Mouse (Mus musculus): ENCODE measurements around the gene Alg10b. TPM values are rescaled to one million over a fixed set of nuclear protein-coding genes. Genes with fewer than 3 reads are reported as not detected.

Gene Alg10b
- polyA plus RNA-seq, 1 experiment from 2014 or later, result 63.8 TPM

DNA sequence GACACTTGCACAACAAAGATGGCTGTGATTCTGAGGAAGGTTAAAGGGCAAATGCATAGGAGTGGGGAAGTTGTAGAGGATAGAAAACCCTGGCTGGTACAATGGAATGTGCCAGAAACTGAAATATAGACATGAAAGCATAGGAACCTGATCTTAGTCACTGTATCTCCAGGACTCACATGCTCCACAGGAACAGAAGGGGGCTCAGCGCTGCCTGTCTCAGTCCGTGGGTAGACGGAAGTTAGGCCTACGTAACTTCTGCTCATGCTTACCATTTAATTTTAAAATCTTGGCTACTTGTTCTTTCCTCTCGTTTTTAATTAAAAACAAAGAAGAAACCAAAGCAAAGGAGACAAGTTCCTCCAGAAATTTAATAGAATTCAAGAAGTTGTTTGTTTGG is 20.0 kb downstream of the Alg10b start:
- no peak overlapping the region for H3K27ac ChIP-seq (replicated peaks; ENCODE audit: low read depth, low read length)
- DNase-seq (no peak), ATAC-seq (ENCODE audit: low FRiP score, low TSS enrichment) (no peak)
- no peak overlapping the region for H3K4me2 ChIP-seq (ENCODE audit: low read length)
- no peaks in the 10 kb centered on the region for H3K27me3 ChIP-seq (ENCODE audit: control insufficient read depth, insufficient read depth, low read length)
- H3K36me3 ChIP-seq (ENCODE audit: control insufficient read depth, insufficient read depth, low read length), result no peaks in the 10 kb centered on the region
- 90% methylated on average over 5 of the region's 5 CpGs for WGBS
- H3K4me3 ChIP-seq (replicated peaks; ENCODE audit: low read depth, low read length), result no peak overlapping the region
- no peaks in the 10 kb centered on the region for H3K9me3 ChIP-seq (ENCODE audit: control insufficient read depth, low read length)
- H3K9ac ChIP-seq (replicated peaks; ENCODE audit: low read length), result no peak overlapping the region
- no peaks in the 10 kb centered on the region for H3K4me1 ChIP-seq (ENCODE audit: control insufficient read depth, insufficient read depth, low read length)

DNA sequence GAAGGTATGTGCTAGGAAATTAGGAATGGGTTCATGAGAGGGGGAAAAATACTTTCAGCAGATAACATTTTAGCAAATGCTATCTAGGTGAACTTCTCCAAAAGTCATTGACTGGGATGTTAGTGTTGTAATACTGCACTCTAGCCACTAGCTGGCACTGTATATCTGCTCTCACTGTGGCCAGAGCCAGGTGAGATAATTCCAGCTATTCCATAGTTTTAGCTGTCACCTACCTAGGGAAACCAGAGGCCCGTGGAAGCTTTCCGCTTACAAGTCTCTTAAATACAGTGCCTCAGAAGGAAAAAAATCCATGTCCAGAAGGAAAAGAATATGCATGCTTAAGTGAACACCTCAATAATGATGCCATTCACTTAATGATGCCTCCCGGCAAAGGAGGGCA is 25.6 kb downstream of the Alg10b start:
- no peak overlapping the region for H3K27ac ChIP-seq (replicated peaks; ENCODE audit: low read depth, low read length)
- 36% methylated on average over 3 of the region's 3 CpGs for WGBS
- H3K4me2 ChIP-seq (ENCODE audit: low read length), result no peak overlapping the region
- H3K36me3 ChIP-seq (ENCODE audit: control insufficient read depth, insufficient read depth, low read length), result no peaks in the 10 kb centered on the region
- H3K4me1 ChIP-seq (ENCODE audit: control insufficient read depth, insufficient read depth, low read length), result no peaks in the 10 kb centered on the region
- peak; percentile 87 for DNase-seq
- no peaks in the 10 kb centered on the region for H3K27me3 ChIP-seq (ENCODE audit: control insufficient read depth, insufficient read depth, low read length)
- no peak overlapping the region for H3K9ac ChIP-seq (replicated peaks; ENCODE audit: low read length)
- no peak for ATAC-seq (ENCODE audit: low FRiP score, low TSS enrichment)
- H3K4me3 ChIP-seq (replicated peaks; ENCODE audit: low read depth, low read length), result no peak overlapping the region
- no peaks in the 10 kb centered on the region for H3K9me3 ChIP-seq (ENCODE audit: control insufficient read depth, low read length)

DNA sequence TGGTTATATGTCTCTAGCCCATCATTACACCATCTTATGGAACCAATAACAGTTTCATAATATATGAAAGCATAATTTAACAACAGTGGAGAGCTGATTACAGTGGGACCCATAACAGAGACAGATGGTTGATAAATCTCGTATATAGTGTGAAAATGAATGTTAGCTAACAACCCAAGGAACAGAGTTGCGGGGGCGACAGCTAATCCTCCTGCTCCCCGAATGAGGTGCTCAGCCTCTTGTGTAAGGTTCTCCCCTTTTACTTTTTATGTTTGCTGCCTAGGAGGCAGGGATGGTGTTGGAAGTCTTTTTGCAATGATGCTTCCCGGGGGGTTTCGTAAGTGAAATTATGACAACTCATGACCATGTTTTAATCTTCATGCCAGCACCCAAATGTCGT is 58.8 kb downstream of the Alg10b start:
- H3K27ac ChIP-seq (replicated peaks; ENCODE audit: low read depth, low read length), result no peak overlapping the region
- 90% methylated on average over 7 of the region's 7 CpGs for WGBS
- no peaks in the 10 kb centered on the region for H3K4me1 ChIP-seq (ENCODE audit: control insufficient read depth, insufficient read depth, low read length)
- no peak for ATAC-seq (ENCODE audit: low FRiP score, low TSS enrichment)
- no peak overlapping the region for H3K4me3 ChIP-seq (replicated peaks; ENCODE audit: low read depth, low read length)
- no peaks in the 10 kb centered on the region for H3K9me3 ChIP-seq (ENCODE audit: control insufficient read depth, low read length)
- no peak overlapping the region for H3K9ac ChIP-seq (replicated peaks; ENCODE audit: low read length)
- H3K36me3 ChIP-seq (ENCODE audit: control insufficient read depth, insufficient read depth, low read length), result no peaks in the 10 kb centered on the region
- DNase-seq, result no peak
- H3K27me3 ChIP-seq (ENCODE audit: control insufficient read depth, insufficient read depth, low read length), result no peaks in the 10 kb centered on the region
- no peak overlapping the region for H3K4me2 ChIP-seq (ENCODE audit: low read length)

Small RNAs within 50 kb of the gene (microRNA-seq; reads per million reads assigned to microRNA genes)
- 0.73 reads per million for gene Mir7648
